Mouse (Mus musculus) CD8-positive naive resting alpha-beta T cell, adult 2 months (primary cell): ENCODE measurements around the gene Dus1l.
A peak's percentile ranks its signal among the peaks of the same experiment; 100 is the strongest.
"Not testable (repeated sequence)": the region's sequence is repeated elsewhere in the genome, so short reads cannot be mapped to it uniquely, and the experiment has no call there.

Source experiments
- DNase-seq, 2 experiments: peaks; one replicate each; pipeline ENCODE4 v3.0.0; 2022; ENCODE audit warnings: low read depth in 2 of 2, low spot score in 2 of 2

Dus1l gene

GRCm38 (mm10) chr11:120777123-120777522 lies 19.1 kb downstream of the Dus1l start:
- DNase-seq = no peak

GRCm38 (mm10) chr11:120775774-120776469 lies 20.3 kb downstream of the Dus1l start:
- peak; percentile 95 to 97 for DNase-seq

DNA sequence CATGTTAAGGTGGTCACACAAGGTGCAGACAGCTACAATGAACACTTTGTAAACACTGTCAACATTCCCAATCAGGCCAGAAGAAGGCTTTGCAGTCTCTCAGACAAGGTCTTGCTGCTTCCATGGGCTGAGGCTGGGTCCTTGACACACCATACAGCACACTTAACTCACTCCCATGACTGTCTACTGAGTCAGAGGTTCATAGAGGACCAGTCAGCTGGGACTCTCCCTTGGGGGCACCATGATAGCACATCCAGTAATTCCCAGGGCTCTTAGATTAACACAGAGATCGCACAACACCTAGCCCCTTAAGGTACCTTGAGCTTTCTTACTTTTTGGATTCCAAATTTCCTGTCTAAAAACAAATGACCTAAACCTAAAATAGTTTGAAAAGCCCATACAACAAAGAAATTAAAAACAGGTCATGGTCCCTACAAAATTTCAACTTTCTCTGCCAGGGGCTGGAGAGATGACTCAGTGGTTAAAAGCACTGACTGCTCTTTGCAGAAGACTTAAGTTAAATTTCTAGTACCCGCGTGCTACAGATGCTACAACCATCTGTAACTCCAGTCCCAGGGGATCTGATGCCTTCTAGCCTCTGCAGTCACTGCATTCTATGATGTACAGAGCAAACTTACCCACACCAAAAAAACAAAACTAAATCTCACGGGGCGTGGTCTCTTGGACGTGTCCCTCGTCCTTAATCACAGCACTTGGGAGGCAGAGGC lies 22.6 kb downstream of the Dus1l start:
- no peak for DNase-seq

DNA sequence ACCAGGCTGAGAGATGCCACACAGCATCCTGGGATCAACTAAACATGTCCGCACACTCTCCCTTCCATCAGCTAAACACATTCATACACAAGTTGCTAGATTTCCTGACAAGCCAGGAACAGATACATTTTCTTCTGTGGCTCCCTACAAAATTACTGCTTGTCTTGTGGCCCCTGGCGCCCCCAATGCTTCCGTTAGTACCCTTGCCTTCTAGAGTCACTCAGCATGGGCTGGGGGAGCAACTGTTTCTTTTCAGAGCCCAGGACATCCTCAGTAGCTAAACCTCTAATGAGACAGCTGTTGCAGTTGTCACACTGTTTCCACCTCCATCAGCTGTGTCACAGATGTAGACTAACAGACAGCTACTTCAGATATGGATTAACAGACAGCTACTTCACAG lies 23.5 kb downstream of the Dus1l start:
- no peak for DNase-seq

GRCm38 (mm10) chr11:120768206-120768605 lies 28.0 kb downstream of the Dus1l start:
- DNase-seq = no peak

GRCm38 (mm10) chr11:120767023-120767422 lies 29.2 kb downstream of the Dus1l start:
- DNase-seq = not testable (repeated sequence)

DNA sequence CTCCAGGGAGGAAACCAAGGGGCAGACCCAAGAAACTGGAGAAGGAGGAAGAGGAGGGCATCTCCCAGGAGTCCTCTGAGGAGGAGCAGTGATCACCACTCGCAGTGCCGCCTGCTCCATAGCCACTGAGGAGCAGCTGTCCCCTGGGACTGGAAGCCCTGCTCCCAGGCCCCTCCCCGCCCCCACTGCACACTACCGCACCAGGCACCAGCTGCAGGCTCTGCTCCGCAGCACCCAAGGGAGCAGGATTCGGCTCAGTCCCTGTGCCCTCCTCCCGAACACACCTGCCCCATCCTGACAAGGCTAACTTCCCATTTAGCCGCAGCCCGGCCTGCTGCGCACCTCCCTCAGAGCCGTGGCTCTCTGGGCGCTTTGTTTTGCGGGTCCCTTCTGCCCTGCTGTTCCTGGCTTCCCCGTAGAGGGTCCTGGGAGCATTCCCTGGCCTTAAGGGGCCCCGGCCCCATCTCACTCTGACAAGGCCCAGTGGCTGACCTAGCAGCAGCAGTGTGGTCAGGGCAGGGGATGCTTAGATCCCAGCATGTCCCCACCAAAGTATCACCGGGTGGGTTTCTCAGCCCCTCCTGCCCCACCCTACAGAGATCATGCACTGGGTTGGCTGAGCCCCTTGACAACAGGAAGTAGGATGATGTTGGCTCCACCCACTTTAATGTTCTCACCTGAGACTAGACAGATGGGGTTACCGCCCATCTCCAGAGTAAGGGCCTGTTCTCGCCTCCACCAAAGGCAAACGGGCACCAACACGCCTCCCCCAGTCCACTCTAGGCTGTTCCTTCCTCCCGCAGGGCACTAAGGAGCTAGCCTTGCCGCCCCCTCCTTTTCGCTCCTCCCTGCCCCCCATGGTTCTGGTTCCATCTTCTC lies 32.8 kb downstream of the Dus1l start:
- DNase-seq = not testable (repeated sequence)

GRCm38 (mm10) chr11:120762672-120763041 lies 33.5 kb downstream of the Dus1l start, which contains the start of gene Hmga1b:
Hmga1b (plus strand) TSS chr11:120762794.
- DNase-seq = not testable (repeated sequence)

- DNase-seq = no peak
Measured at GRCm38 (mm10) chr11:120761811-120762671, 34.2 kb downstream of the Dus1l start.

- peak in 1 of 2 experiments; percentile 37 for DNase-seq
Measured at GRCm38 (mm10) chr11:120760236-120760635, 36.0 kb downstream of the Dus1l start.

GRCm38 (mm10) chr11:120751606-120752005 lies 44.6 kb downstream of the Dus1l start:
- no peak for DNase-seq

GRCm38 (mm10) chr11:120749430-120749829 lies 46.8 kb downstream of the Dus1l start:
- DNase-seq = peak; percentile 26 to 47

DNA sequence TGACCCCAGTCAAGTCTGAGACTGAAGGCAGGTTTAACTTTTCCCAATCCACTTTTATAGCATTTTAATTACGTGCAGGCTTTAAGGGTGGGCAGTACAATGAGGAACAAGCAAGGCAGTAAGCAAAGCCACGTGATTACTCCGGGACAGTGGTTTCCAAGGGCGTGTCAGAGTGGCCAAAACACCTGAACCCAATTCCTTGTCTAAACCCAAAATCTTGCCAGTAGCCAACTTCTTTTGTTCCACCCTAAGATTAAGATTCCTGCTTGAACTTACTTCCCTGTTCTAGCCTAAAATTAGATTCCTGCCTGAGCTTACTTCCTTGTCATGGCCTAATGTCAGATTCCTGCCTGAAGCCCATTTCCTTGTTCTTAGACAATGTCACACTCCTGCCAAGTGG lies 48.2 kb downstream of the Dus1l start:
- DNase-seq = no peak

DNA sequence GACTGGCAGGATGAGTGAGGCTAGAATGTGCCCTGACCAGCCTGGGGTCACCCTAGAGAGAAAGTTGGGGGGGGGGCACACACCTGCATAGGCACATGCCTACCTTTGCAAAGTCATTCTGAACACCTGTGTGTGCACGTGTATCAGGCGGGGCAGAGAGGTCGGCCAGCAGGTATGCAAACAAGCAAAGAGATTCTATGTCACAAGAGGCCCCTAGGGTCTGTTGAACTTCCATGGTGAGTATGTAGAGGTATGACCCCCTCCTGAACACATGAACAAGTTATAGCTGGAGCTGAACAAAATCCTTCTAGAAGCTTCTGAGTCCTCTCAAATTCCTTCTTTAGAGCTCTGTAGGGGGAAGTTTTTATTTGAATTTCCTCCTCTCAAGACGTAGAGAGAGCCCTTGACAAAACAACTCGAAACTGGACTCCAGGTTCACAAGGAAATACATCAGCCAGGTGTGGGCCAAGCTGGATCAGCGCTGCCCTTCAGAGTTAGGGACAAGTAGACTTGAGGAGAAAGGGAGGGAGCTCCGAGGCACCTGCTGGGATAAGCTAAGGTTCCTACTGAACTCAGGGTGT lies 52.0 kb downstream of the Dus1l start:
- no peak for DNase-seq

DNA sequence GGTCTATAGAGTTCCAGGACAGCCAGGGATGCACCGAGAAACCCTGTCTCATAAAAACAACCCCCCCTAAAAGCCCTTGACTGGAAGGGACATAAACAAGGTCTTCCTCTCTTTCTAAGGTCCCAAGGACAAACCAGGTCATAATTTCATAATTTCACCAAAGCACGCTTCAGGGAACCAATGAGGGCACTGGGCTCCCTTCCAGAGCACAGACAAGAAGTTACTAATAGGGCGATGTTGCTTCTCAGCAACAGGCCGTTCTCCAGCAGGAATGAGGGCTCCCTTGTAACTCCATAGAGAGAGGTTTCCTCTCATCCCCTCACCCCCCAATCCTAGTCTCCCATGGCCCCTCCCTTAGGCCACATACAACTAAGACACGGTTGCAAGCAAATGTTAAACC lies 55.2 kb downstream of the Dus1l start:
- no peak for DNase-seq
